Mouse (Mus musculus) liver, embryonic 15.5 days (tissue): ENCODE data around the gene Dnttip2. TPM values are rescaled to one million over a fixed set of nuclear protein-coding genes. Genes with fewer than 3 reads are reported as not detected.
A peak's percentile ranks its signal among the peaks of the same experiment; 100 is the strongest.

Source experiments
- ATAC-seq: fragments of 200-750 bp; cut with Nextera tagmentation; 2 replicates; pipeline ENCODE4 v1.8.0; 2017; ENCODE audit warnings: moderate number of reproducible peaks, mild to moderate bottlenecking, moderate library complexity; ENCODE audit not compliant: insufficient read depth
- H3K27ac ChIP-seq: fragments of 300-500 bp; sonication (generic); replicated peaks from 2 replicates; pipeline ENCODE4 v1.5.1; 2015; ENCODE audit warnings: mild to moderate bottlenecking, inconsistent platforms
- H3K27me3 ChIP-seq: fragments of 300-500 bp; sonication (generic); 2 replicates; pipeline ENCODE4 v1.6.1; 2015; ENCODE audit warnings: mild to moderate bottlenecking, inconsistent platforms
- H3K36me3 ChIP-seq: fragments of 300-500 bp; sonication (generic); replicated peaks from 2 replicates; pipeline ENCODE4 v1.6.1; 2015; ENCODE audit warnings: moderate library complexity, mild to moderate bottlenecking, inconsistent platforms
- H3K4me1 ChIP-seq: fragments of 300-500 bp; sonication (generic); replicated peaks from 2 replicates; pipeline ENCODE4 v1.6.1; 2015; ENCODE audit warnings: inconsistent platforms
- H3K4me2 ChIP-seq: fragments of 300-500 bp; sonication (generic); 2 replicates; pipeline ENCODE4 v1.6.1; 2015; ENCODE audit warnings: moderate library complexity, mild to moderate bottlenecking, inconsistent platforms
- H3K4me3 ChIP-seq: fragments of 300-500 bp; sonication (generic); replicated peaks from 2 replicates; pipeline ENCODE4 v1.5.1; 2015; ENCODE audit warnings: mild to moderate bottlenecking, inconsistent platforms
- H3K9ac ChIP-seq: fragments of 300-500 bp; sonication (generic); 2 replicates; pipeline ENCODE4 v1.6.1; 2015; ENCODE audit warnings: moderate library complexity, mild to moderate bottlenecking, inconsistent platforms
- H3K9me3 ChIP-seq: fragments of 300-500 bp; sonication (generic); replicated peaks from 2 replicates; pipeline ENCODE4 v1.6.1; 2016; ENCODE audit warnings: inconsistent platforms
- WGBS: fragments of 180-500 bp; shearing (Covaris S2); methylation state at CpG from one replicate; pipeline ENCODE4 v1.1.7; 2015; ENCODE audit warnings: mixed read lengths; ENCODE audit not compliant: insufficient replicate concordance; 5-methylcytosine and 5-hydroxymethylcytosine counted together
- polyA plus RNA-seq: library from polyadenylated mRNA; unstranded; fragments of >200 nt; fragmentation: Nextera tagmentation; extraction: Ambion mirVana; gene quantifications from 2 replicates; pipeline ENCODE4 v1.2.1, GENCODE M21; 2015

The Dnttip2 gene
- polyA plus RNA-seq, 1 experiment from 2014 or later = 29.8 TPM

DNA sequence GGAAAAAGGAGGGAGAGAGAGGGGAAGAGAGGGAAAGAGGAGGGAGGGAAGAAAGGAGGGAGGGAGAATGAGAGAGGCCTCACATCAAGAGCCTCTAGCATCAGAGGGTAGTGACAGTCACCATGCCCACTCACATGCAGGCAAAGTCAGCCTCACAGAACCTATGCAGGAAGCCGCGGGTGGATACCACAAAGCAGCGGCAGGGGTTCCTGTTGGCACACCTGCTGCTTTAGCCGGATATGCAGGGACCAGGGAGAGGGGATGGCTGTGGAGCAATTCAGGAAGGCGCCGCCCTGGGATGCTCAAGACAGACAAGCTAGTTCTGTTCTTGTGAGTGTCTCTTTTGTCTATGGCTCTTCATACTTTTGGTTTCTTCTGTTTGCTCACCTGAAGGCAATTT, 34.8 kb downstream of the Dnttip2 start:
- Histone ChIP-seq H3K27me3 (no peaks in the 10 kb centered on the region), H3K36me3 (no peaks in the 10 kb centered on the region), H3K4me3 (no peak overlapping the region), H3K9ac (no peak overlapping the region), H3K4me2 (no peak overlapping the region), H3K27ac (no peak overlapping the region), H3K4me1 (peaks cover 3% of the 10 kb centered on the region; the same call in 1 of the 2 replicates), H3K9me3 (no peaks in the 10 kb centered on the region)
- ATAC-seq = no peak
- WGBS = 21% methylated on average over 6 of the region's 6 CpGs

DNA sequence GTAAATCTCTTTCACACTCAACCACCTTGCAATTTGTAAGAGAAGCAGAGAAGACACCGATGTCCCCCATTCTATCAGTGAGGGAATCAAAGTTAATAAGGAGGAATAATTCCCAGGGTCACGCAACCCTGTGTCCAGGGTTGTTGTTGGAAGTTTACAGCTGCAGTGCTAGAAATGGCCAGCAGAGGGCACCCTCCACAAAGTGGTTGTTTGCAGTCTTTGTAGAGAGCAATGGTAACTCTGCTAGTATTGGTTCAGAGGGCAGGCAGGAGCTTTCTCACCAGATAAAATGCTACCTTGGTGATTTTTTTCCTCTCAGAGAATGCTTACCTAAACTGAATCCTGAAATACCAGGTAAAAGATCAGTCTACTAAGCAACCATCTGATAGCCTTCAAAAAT, 37.9 kb downstream of the Dnttip2 start:
- no peak overlapping the region for H3K4me3 ChIP-seq
- no peaks in the 10 kb centered on the region for H3K9me3 ChIP-seq
- peaks cover 10% of the 10 kb centered on the region; the same call in 1 of the 2 replicates for H3K4me1 ChIP-seq
- no peak overlapping the region for H3K27ac ChIP-seq
- H3K27me3 ChIP-seq = no peaks in the 10 kb centered on the region
- H3K9ac ChIP-seq = no peak overlapping the region
- H3K4me2 ChIP-seq = no peak overlapping the region
- 15% methylated on average over 2 of the region's 2 CpGs for WGBS
- ATAC-seq = no peak
- no peaks in the 10 kb centered on the region for H3K36me3 ChIP-seq

DNA sequence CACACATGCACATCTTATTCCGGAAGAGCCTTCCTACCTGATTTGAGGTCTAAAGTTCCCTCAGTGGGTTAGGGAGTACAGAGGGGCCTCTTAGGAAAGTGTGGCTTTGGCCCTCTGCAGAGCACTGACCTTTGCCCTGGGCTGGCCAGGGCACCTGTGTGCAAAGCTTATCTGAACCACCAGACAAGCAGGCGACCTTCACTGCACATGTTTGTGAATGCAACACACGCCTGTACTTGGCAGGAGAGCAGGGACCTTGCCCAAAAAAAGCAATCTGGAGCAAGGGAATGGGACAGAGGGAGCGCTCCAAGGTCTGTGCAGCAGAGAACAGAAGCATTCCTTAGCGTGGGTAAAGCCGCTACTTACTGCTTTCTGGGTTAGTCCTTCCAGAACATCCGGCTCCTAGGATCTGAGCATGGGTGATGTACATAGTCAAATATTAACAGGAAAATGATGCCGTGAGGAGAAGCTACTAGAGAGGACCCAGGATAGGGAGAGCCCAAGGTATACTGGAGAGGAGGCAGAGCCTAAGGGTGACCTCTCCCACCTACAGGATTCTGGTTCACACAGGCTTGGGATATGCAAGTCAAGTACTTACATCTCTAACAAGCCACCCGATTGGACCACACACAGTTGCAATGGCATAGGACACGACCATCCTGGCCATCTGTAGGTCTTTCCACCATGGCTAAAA, 38.9 kb downstream of the Dnttip2 start:
- H3K9ac ChIP-seq = no peak overlapping the region
- peak; percentile 71 for ATAC-seq
- H3K27me3 ChIP-seq = no peaks in the 10 kb centered on the region
- H3K4me3 ChIP-seq = no peak overlapping the region
- peaks cover 10% of the 10 kb centered on the region; the same call in 1 of the 2 replicates for H3K4me1 ChIP-seq
- 53% methylated on average over 10 of the region's 10 CpGs for WGBS
- no peaks in the 10 kb centered on the region for H3K9me3 ChIP-seq
- H3K4me2 ChIP-seq = peak overlapping the region; percentile 8; the same call in 1 of the 2 replicates
- H3K36me3 ChIP-seq = no peaks in the 10 kb centered on the region
- peak overlapping the region; percentile 35; the same call in 1 of the 2 replicates for H3K27ac ChIP-seq

DNA sequence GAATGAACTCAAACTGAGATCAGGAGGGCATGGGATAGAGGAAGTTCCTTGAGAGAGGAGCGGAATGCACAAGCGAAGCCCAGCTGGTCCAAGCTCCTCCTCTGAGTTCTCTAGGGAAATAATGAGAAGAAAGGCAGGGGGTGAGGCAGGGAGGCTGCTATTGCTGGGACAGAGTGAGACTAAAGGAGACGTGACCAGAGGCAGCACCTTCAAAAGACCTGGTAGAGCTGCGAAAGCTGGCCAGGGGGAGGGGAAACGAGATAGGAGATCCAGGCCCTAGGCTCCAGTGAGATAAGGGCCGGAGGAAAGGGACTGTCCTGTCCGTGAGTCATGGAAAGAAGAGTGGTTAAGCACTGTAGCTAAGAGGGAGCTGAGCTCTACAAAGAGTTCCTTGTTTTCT, 39.7 kb downstream of the Dnttip2 start:
- Histone ChIP-seq H3K9me3 (no peaks in the 10 kb centered on the region), H3K9ac (no peak overlapping the region), H3K27ac (no peak overlapping the region), H3K4me1 (peaks cover 10% of the 10 kb centered on the region; the same call in 1 of the 2 replicates), H3K4me3 (no peak overlapping the region), H3K4me2 (no peak overlapping the region), H3K36me3 (no peaks in the 10 kb centered on the region), H3K27me3 (no peaks in the 10 kb centered on the region)
- ATAC-seq = no peak
- 24% methylated on average over 7 of the region's 7 CpGs for WGBS

DNA sequence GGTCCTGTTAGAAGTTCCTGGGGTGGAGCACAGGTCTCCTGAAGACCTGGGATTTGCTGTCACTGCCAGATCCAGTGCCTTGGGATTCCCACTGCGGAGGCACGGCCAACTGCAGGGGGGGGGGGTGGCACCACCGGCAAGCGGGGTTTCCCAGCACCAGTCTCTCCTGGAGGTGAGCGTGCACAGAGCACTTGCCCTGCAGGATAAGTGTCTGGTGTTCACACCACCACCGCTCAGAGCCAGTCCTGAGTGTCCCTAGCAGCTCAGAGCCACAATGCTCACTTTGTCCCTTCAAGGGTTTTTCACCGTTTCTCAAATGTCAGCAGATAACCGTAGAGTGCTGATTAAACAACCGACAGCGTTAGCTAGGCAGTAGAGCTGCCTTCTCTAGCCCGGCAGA, 42.4 kb downstream of the Dnttip2 start:
- Histone ChIP-seq H3K4me2 (0 out of 2 replicates have a peak overlapping the region, but pooled peaks have one; percentile 8), H3K27me3 (no peaks in the 10 kb centered on the region), H3K4me3 (no peak overlapping the region), H3K36me3 (no peaks in the 10 kb centered on the region), H3K27ac (no peak overlapping the region), H3K9ac (no peak overlapping the region), H3K9me3 (no peaks in the 10 kb centered on the region), H3K4me1 (peaks cover 10% of the 10 kb centered on the region; the same call in 1 of the 2 replicates)
- ATAC-seq = no peak
- WGBS = 29% methylated on average over 11 of the region's 11 CpGs

DNA sequence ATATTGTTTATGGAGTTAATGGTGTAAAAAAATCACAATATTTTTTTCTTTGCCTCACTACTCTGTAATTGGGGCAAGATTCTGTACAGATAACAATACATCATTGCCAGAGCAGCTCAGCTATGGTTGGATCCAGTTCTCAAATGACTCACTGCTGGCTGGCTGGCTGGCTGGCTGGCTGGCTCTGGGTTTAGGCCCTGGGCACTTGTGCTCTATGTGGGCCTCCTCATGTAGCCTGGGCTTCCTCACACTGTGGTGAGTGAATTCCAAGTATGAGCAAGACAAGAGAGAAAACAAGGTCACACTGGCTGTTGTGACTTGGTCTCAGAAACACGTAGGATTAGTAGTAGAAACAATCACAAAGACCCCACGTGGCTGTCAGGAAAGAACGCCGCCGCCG, 43.2 kb downstream of the Dnttip2 start:
- WGBS = 78% methylated on average over 6 of the region's 6 CpGs
- ATAC-seq = no peak

DNA sequence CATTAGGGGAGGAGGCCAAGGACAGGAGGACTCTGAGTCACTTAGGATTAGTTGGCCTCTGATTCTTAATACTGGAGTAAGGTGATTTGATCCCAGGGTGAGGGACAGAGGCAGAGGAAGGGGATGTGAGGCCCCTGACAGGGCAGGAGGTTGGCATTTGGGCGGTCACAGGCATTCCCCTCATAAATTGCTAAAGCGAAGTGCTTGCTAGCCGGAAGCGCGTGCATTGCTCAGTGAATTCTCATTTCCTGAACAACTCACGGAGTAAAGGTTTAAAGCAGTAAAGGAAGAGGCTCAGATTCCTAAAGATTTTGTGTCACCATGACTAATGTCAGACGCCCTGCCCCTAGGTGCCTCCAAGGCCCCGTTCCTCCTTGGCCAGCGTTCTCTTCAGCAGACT, 48.0 kb downstream of the Dnttip2 start:
- Histone ChIP-seq H3K9me3 (no peaks in the 10 kb centered on the region), H3K27ac (no peak overlapping the region), H3K36me3 (no peaks in the 10 kb centered on the region), H3K4me3 (no peak overlapping the region), H3K27me3 (no peaks in the 10 kb centered on the region), H3K9ac (no peak overlapping the region), H3K4me2 (no peak overlapping the region), H3K4me1 (no peaks in the 10 kb centered on the region)
- ATAC-seq = no peak
- whole genome bisulfite sequencing = 39% methylated on average over 9 of the region's 9 CpGs

More for the DNA sequence above, 43.2 kb downstream of the Dnttip2 start:
- no peaks in the 10 kb centered on the region for H3K27me3 ChIP-seq
- peaks cover 10% of the 10 kb centered on the region; the same call in 1 of the 2 replicates for H3K4me1 ChIP-seq
- no peaks in the 10 kb centered on the region for H3K36me3 ChIP-seq
- no peaks in the 10 kb centered on the region for H3K9me3 ChIP-seq
- H3K27ac ChIP-seq = no peak overlapping the region
- H3K9ac ChIP-seq = no peak overlapping the region
- H3K4me3 ChIP-seq = no peak overlapping the region
- no peak overlapping the region for H3K4me2 ChIP-seq

DNA sequence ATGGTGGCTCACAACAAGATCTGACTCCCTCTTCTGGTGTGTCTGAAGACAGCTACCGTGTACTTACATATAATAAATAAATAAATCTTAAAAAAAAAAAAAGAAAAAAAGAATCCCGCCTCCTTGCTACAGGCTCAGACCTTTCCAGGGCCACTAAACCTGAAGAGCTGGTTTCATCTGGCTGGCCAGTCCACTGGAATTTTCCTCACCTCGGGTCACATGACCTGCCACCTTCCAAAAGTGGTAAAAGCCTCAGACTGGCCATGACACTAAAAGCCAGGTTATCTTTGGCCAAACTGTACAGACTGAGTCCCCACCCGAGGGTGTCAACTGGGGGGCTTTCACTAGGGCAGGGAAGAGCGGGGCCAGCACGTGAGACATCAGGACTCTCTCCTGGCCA, 49.7 kb downstream of the Dnttip2 start:
- H3K9ac ChIP-seq = no peak overlapping the region
- WGBS = 52% methylated on average over 6 of the region's 6 CpGs
- H3K9me3 ChIP-seq = no peaks in the 10 kb centered on the region
- no peak for ATAC-seq
- no peaks in the 10 kb centered on the region for H3K36me3 ChIP-seq
- H3K27ac ChIP-seq = no peak overlapping the region
- no peaks in the 10 kb centered on the region for H3K27me3 ChIP-seq
- no peaks in the 10 kb centered on the region for H3K4me1 ChIP-seq
- H3K4me2 ChIP-seq = no peak overlapping the region
- no peak overlapping the region for H3K4me3 ChIP-seq

DNA sequence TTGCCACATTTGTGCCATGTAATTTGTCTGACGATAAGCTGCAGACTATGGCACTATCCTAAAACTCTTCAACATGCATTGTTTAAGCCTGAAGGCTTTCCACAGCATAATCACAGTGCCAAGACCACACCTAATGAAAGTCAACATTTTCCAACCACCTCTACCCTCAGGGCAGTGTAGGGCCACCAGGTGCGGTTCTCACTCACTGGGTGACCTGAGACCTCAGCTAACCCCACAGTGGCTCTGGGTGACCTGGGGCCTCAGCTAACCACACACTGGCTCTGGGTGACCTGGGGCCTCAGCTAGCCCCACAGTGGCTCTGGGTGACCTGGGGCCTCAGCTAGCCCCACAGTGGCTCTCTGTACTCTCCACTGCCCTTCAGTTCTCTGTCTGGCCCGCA, 50.3 kb downstream of the Dnttip2 start:
- H3K4me3 ChIP-seq = no peak overlapping the region
- H3K36me3 ChIP-seq = no peaks in the 10 kb centered on the region
- no peak overlapping the region for H3K27ac ChIP-seq
- no peaks in the 10 kb centered on the region for H3K4me1 ChIP-seq
- no peak overlapping the region for H3K4me2 ChIP-seq
- ATAC-seq = no peak
- H3K27me3 ChIP-seq = no peaks in the 10 kb centered on the region
- no peaks in the 10 kb centered on the region for H3K9me3 ChIP-seq
- H3K9ac ChIP-seq = no peak overlapping the region
- 70% methylated on average over 3 of the region's 3 CpGs for WGBS

DNA sequence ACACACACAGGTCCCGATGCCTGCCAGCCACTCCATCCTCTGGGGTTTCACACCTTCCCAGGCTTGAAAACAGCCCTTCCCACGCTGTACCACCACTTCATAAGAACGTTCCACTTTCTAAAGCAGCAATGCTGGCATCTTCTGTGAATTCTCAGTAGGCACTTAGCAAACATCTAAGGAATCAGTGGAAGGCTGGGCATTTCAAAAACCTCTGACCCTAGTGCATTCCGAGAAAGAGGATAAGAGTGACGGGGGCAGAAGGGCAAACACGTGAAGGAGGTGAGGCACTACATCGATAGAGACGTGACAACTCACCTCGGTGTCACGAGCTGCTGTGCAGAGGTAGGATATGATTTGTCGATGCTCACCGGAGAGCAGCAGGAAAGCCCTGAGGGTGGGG, 56.3 kb downstream of the Dnttip2 start:
- no peak overlapping the region for H3K4me3 ChIP-seq
- H3K27me3 ChIP-seq = no peaks in the 10 kb centered on the region
- H3K9me3 ChIP-seq = no peaks in the 10 kb centered on the region
- H3K4me2 ChIP-seq = no peak overlapping the region
- 63% methylated on average over 12 of the region's 12 CpGs for WGBS
- H3K9ac ChIP-seq = no peak overlapping the region
- no peaks in the 10 kb centered on the region for H3K4me1 ChIP-seq
- no peak for ATAC-seq
- no peak overlapping the region for H3K27ac ChIP-seq
- H3K36me3 ChIP-seq = no peaks in the 10 kb centered on the region

DNA sequence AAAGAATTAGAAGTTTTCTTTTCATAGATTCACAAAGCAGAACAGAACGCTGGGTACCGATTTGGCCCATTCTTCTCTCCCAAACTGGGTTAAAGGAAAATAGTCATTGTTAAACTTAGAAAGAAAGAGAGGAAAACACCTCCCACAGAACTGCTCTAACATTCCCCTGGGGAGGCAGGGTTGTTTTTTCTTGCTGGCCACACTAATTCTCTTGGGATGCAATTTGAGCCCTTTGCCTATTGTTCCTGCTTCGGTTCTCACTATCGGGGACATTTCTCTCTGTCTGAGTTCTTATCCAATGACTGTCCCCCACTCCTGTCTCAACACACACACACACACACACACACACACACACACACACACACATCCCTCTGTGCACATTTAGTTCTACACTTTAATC, 59.3 kb downstream of the Dnttip2 start:
- Histone ChIP-seq H3K4me2 (no peak overlapping the region), H3K27me3 (no peaks in the 10 kb centered on the region), H3K4me3 (no peak overlapping the region), H3K4me1 (0 out of 2 replicates have a peak, but pooled peaks cover under 1% of the 10 kb centered on the region), H3K27ac (no peak overlapping the region), H3K36me3 (no peaks in the 10 kb centered on the region), H3K9ac (no peak overlapping the region), H3K9me3 (no peaks in the 10 kb centered on the region)
- 51% methylated on average over 4 of the region's 4 CpGs for WGBS
- no peak for ATAC-seq

DNA sequence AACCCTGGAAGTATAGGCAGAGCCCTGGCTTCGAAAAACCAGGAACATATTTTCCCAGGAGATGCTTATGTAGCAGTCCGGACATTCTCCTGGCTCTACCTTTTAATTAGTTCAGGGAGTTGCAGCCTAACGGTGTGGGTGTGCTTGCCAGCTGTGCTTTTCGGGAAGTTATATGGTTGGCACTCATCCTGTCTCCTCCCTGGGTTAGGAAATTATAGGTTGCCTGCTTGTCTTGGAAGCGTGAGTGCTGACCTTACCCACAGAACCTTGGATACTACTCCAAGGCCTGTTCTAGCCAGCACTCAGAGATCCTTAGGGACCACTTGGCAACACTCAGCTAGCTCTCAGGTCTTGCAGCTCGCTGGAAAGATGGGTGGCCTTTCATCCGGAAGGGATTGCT, 59.7 kb downstream of the Dnttip2 start:
- 33% methylated on average over 7 of the region's 7 CpGs for WGBS
- H3K27me3 ChIP-seq = no peaks in the 10 kb centered on the region
- no peak overlapping the region for H3K27ac ChIP-seq
- H3K4me3 ChIP-seq = no peak overlapping the region
- ATAC-seq = no peak
- 0 out of 2 replicates have a peak, but pooled peaks cover 3% of the 10 kb centered on the region for H3K4me1 ChIP-seq
- H3K4me2 ChIP-seq = no peak overlapping the region
- no peaks in the 10 kb centered on the region for H3K36me3 ChIP-seq
- no peaks in the 10 kb centered on the region for H3K9me3 ChIP-seq
- no peak overlapping the region for H3K9ac ChIP-seq
